Mouse (Mus musculus) MEL (cell line): Measurements from ENCODE around the gene Arhgef25. TPM values are rescaled to one million over a fixed set of nuclear protein-coding genes. Genes with fewer than 3 reads are reported as not detected.

ENCODE experiments used
- DNase-seq: peaks from one replicate; pipeline ENCODE4 v3.0.0; 2011; ENCODE audit warnings: low read depth, low spot score
- H3K27ac ChIP-seq: 2 replicates; pipeline ENCODE4 v1.5.1; 2012; ENCODE audit warnings: low read depth, mild to moderate bottlenecking, control low read depth, low read length, moderate library complexity; ENCODE audit not compliant: control insufficient read depth
- H3K27me3 ChIP-seq, 2 experiments: fragments of 150-350 bp in 1 of 2; sonication (generic) in 1 of 2; 2 replicates each; pipeline ENCODE4 v1.6.1; 2012; ENCODE audit warnings: low read length in 2 of 2, mild to moderate bottlenecking in 2 of 2, improper control_type of control experiment in 1 of 2, moderate library complexity in 1 of 2; ENCODE audit not compliant: insufficient read depth in 2 of 2, control insufficient read depth in 1 of 2
- H3K36me3 ChIP-seq, 2 experiments: 2 replicates each; pipeline ENCODE4 v1.6.1; 2012 to 2014; ENCODE audit warnings: low read length in 2 of 2, improper control_type of control experiment in 1 of 2, inconsistent platforms in 1 of 2, mild to moderate bottlenecking in 1 of 2; ENCODE audit not compliant: insufficient read depth in 2 of 2, control insufficient read depth in 1 of 2
- H3K4me1 ChIP-seq, 2 experiments: fragments of 150-350 bp in 1 of 2; sonication (generic) in 1 of 2; 2 replicates each; pipeline ENCODE4 v1.6.1; 2012; ENCODE audit warnings: low read length in 2 of 2, improper control_type of control experiment in 1 of 2, mild to moderate bottlenecking in 1 of 2; ENCODE audit not compliant: insufficient read depth in 2 of 2, control insufficient read depth in 1 of 2
- H3K4me3 ChIP-seq, 2 experiments: fragments of 150-350 bp in 1 of 2; sonication (generic) in 1 of 2; 2 replicates each; pipeline ENCODE4 v1.5.1; 2012; ENCODE audit warnings: low read depth in 2 of 2, low read length in 2 of 2, mild to moderate bottlenecking in 2 of 2, moderate library complexity in 2 of 2, control low read depth in 1 of 2, improper control_type of control experiment in 1 of 2; ENCODE audit not compliant: control insufficient read depth in 1 of 2, insufficient read depth in 1 of 2
- H3K79me2 ChIP-seq: 2 replicates; pipeline ENCODE4 v1.6.1; 2012; ENCODE audit warnings: mild to moderate bottlenecking, low read length, moderate library complexity; ENCODE audit not compliant: control insufficient read depth, poor library complexity, insufficient read depth
- H3K9ac ChIP-seq: 2 replicates; pipeline ENCODE4 v1.6.1; 2012; ENCODE audit warnings: low read depth, mild to moderate bottlenecking, control low read depth, low read length, moderate library complexity; ENCODE audit not compliant: control insufficient read depth, poor library complexity, severe bottlenecking
- H3K9me3 ChIP-seq: fragments of 150-350 bp; sonication (generic); replicated peaks from 2 replicates; pipeline ENCODE4 v1.6.1; 2012; ENCODE audit warnings: mild to moderate bottlenecking, low read length, improper control_type of control experiment, moderate library complexity; ENCODE audit not compliant: insufficient read depth
- CHD1 ChIP-seq: IDR thresholded peaks from 2 replicates; pipeline ENCODE4 v1.6.1; 2012; ENCODE audit warnings: low read depth, mild to moderate bottlenecking, inconsistent platforms, low read length, improper control_type of control experiment
- E2F4 ChIP-seq: IDR thresholded peaks from 2 replicates; pipeline ENCODE4 v1.6.1; 2011; ENCODE audit warnings: low read depth, low read length, improper control_type of control experiment, borderline replicate concordance
- GABPA ChIP-seq: IDR thresholded peaks from 2 replicates; pipeline ENCODE4 v1.6.1; 2012; ENCODE audit warnings: low read depth, mild to moderate bottlenecking, inconsistent platforms, low read length, improper control_type of control experiment, moderate library complexity
- GATA1 ChIP-seq: IDR thresholded peaks from 2 replicates; pipeline ENCODE4 v1.6.1; 2011; ENCODE audit warnings: low read depth, low read length, improper control_type of control experiment
- MAFK ChIP-seq: IDR thresholded peaks from 2 replicates; pipeline ENCODE4 v1.6.1; 2011; ENCODE audit warnings: low read depth, mild to moderate bottlenecking, low read length, improper control_type of control experiment, borderline replicate concordance
- MAX ChIP-seq: IDR thresholded peaks from 2 replicates; pipeline ENCODE4 v1.6.1; 2011; ENCODE audit warnings: low read length, improper control_type of control experiment
- MAZ ChIP-seq: IDR thresholded peaks from 2 replicates; pipeline ENCODE4 v1.6.1; 2012; ENCODE audit warnings: low read depth, mild to moderate bottlenecking, inconsistent platforms, low read length, improper control_type of control experiment
- MXI1 ChIP-seq: IDR thresholded peaks from 2 replicates; pipeline ENCODE4 v1.6.1; 2011; ENCODE audit warnings: mild to moderate bottlenecking, low read depth, low read length, improper control_type of control experiment
- POLR2A ChIP-seq, 2 experiments: IDR thresholded peaks; 2 replicates each; pipeline ENCODE4 v1.6.1; 2011 to 2012; ENCODE audit warnings: low read length in 2 of 2, mild to moderate bottlenecking in 2 of 2, control low read depth in 1 of 2, improper control_type of control experiment in 1 of 2, low read depth in 1 of 2, moderate library complexity in 1 of 2; ENCODE audit not compliant: control insufficient read depth in 1 of 2, insufficient read depth in 1 of 2, poor library complexity in 1 of 2
- RCOR1 ChIP-seq: IDR thresholded peaks from 2 replicates; pipeline ENCODE4 v1.6.1; 2012; ENCODE audit warnings: low read depth, mild to moderate bottlenecking, inconsistent platforms, low read length, improper control_type of control experiment
- TAL1 ChIP-seq: IDR thresholded peaks from 2 replicates; pipeline ENCODE4 v1.6.1; 2012; ENCODE audit warnings: mild to moderate bottlenecking, inconsistent platforms, low read length, moderate library complexity, mixed read lengths
- TBP ChIP-seq: IDR thresholded peaks from 2 replicates; pipeline ENCODE4 v1.8.0; 2011; ENCODE audit warnings: low read depth, low read length, improper control_type of control experiment
- TCF12 ChIP-seq: IDR thresholded peaks from 2 replicates; pipeline ENCODE4 v1.6.1; 2014; ENCODE audit warnings: low read depth, mild to moderate bottlenecking, inconsistent platforms, low read length, improper control_type of control experiment, moderate library complexity
- UBTF ChIP-seq: IDR thresholded peaks from 2 replicates; pipeline ENCODE4 v1.6.1; 2012; ENCODE audit warnings: low read depth, mild to moderate bottlenecking, inconsistent platforms, low read length, improper control_type of control experiment, moderate library complexity, borderline replicate concordance; ENCODE audit not compliant: insufficient read depth
- USF2 ChIP-seq, 2 experiments: IDR thresholded peaks; 2 replicates each; pipeline ENCODE4 v1.6.1; 2011 to 2012; ENCODE audit warnings: improper control_type of control experiment in 2 of 2, low read length in 2 of 2, borderline replicate concordance in 1 of 2, inconsistent platforms in 1 of 2, low read depth in 1 of 2, mild to moderate bottlenecking in 1 of 2; ENCODE audit not compliant: insufficient read depth in 1 of 2
- ZC3H11A ChIP-seq: IDR thresholded peaks from 2 replicates; pipeline ENCODE4 v1.6.1; 2012; ENCODE audit warnings: low read depth, mild to moderate bottlenecking, inconsistent platforms, low read length, improper control_type of control experiment
- ZKSCAN1 ChIP-seq: IDR thresholded peaks from 2 replicates; pipeline ENCODE4 v1.6.1; 2012; ENCODE audit warnings: low read depth, mild to moderate bottlenecking, inconsistent platforms, low read length, improper control_type of control experiment, moderate library complexity
- ZMIZ1 ChIP-seq: IDR thresholded peaks from 2 replicates; pipeline ENCODE4 v1.6.1; 2012; ENCODE audit warnings: low read depth, mild to moderate bottlenecking, inconsistent platforms, low read length, improper control_type of control experiment, moderate library complexity
- ZNF384 ChIP-seq: IDR thresholded peaks from 2 replicates; pipeline ENCODE4 v1.6.1; 2012; ENCODE audit warnings: low read depth, mild to moderate bottlenecking, inconsistent platforms, low read length, improper control_type of control experiment
- polyA plus RNA-seq, 2 experiments: library from polyadenylated mRNA; stranded (reverse) in 1 of 2; unstranded in 1 of 2; fragments of >175 nt in 1 of 2; fragments of >200 nt in 1 of 2; gene quantifications; 2 replicates each; pipeline versions ENCODE4 v1.2.1 to v1.2.4; 2012; ENCODE audit warnings: low replicate concordance in 2 of 2, low read depth in 1 of 2; ENCODE audit not compliant: insufficient read length in 2 of 2, insufficient read depth in 1 of 2, missing spikeins in 1 of 2
- total RNA-seq: library from RNA; depleted of rRNA; stranded (reverse); fragments of 300-350 nt; gene quantifications from 2 replicates; pipeline ENCODE4 v1.2.3, GENCODE M21; 2012

Gene Arhgef25
- total and polyA plus RNA-seq, 3 experiments: 16.9 to 44.6 TPM; not detected in 1

DNA sequence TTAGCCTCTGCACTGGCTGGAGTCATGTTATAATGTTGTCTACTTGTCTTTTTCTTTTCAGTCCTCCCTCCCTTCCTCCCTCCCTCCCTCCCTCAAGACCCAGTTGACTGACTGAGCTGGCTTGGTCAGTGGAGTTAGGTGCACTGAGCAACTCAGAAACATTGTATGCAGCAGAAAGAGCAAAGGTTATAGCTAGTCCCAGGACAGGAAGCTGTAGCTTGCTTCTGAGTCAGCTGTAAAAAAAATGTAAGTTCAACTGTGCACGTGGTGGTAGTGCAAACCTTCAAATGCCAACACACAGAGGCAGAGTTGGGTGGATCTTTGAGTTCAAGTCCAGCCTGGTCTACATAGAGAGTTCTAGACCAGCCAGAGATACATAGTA lies 24.5 kb upstream of the Arhgef25 start:
- TF ChIP-seq ZNF384: peak; percentile 36; the same call in 1 of the 2 replicates
- no peak for TF ChIP-seq MAZ
- TF ChIP-seq MXI1: peak; percentile 26; the same call in 1 of the 2 replicates
- peaks cover 2 to 16% of the 10 kb centered on the region in 2 experiments for H3K4me1 ChIP-seq
- H3K27me3 ChIP-seq: no peaks in the 10 kb centered on the region
- no peak overlapping the region for H3K27ac ChIP-seq
- peaks cover 0 to 7% of the 10 kb centered on the region in 2 experiments; a peak in 2 of 4 replicates for H3K36me3 ChIP-seq
- no peak for DNase-seq
- no peak overlapping the region for H3K9ac ChIP-seq
- H3K4me3 ChIP-seq: no peak overlapping the region
- H3K9me3 ChIP-seq: no peaks in the 10 kb centered on the region
- peaks cover 20% of the 10 kb centered on the region for H3K79me2 ChIP-seq

DNA sequence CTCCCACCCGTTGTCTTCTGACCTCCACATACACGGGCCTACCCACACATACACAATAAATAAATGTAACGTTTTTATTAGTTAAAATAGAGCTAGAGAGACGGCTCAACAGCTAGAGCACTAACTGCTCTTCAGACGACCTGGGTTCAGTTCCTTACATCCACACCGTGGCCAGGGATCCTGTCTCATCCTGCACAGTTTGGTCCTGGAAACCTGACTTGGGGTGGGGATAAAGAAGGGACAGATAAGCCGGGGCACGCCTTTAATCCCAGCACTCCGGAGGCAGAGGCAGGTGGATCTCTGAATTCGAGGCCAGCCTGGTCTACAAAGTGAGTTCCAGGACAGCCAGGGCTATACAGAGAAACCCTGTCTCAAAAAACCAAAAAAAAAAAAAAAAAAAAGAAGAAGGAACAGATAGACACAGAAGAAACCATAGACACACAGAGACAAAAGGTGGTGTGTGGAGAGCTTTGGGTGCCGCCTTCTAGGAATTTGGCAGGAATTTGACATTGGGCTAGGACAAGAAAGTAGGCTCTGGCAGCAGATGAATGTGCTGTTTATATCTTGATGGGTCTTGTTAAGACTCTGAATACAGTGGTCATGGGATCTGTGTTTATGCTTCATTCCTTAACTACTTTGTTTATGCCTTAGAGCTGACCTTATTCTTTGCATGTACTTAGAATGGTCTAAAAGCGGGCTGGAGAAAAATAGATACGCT lies 24.0 kb upstream of the Arhgef25 start:
- H3K27ac ChIP-seq: no peak overlapping the region
- H3K4me3 ChIP-seq: no peak overlapping the region
- peaks cover 0 to 7% of the 10 kb centered on the region in 2 experiments; a peak in 2 of 4 replicates for H3K36me3 ChIP-seq
- DNase-seq: no peak
- H3K79me2 ChIP-seq: peaks cover 23% of the 10 kb centered on the region
- H3K4me1 ChIP-seq: peaks cover 2 to 16% of the 10 kb centered on the region in 2 experiments
- H3K27me3 ChIP-seq: no peaks in the 10 kb centered on the region
- TF ChIP-seq E2F4 (no peak), UBTF (no peak), MAX (no peak), MAZ (no peak), TAL1 (no peak), ZKSCAN1 (no peak), GATA1 (no peak), USF2 (IDR thresholded peaks at IDR 0.05; ENCODE audit: borderline replicate concordance in 1 of 2, insufficient read depth in 1 of 2, low read depth in 1 of 2, low read length in 2 of 2) (no peak), CHD1 (no peak), MAFK (no peak), ZNF384 (no peak), TBP (no peak), ZMIZ1 (no peak), RCOR1 (no peak), POLR2A (IDR thresholded peaks at IDR 0.05; ENCODE audit: control insufficient read depth in 1 of 2, insufficient read depth in 1 of 2, low read depth in 1 of 2, low read length in 2 of 2, poor library complexity in 1 of 2) (no peak), GABPA (no peak), TCF12 (no peak), ZC3H11A (no peak)
- TF ChIP-seq, all 39 proteins: peak for 0
- H3K9ac ChIP-seq: no peak overlapping the region
- H3K9me3 ChIP-seq: no peaks in the 10 kb centered on the region
